1 mouse cellular context compared by ENCODE assay signal in genomic region chr7:25658657-25659472, GRCm38 (mm10).
TF ChIP-seq lines count a peak whose summit lies in the region.

Gene Bckdha (minus strand): TSS chr7:25658981.
Gene Exosc5 (plus strand): TSS chr7:25659164.

TF ChIP-seq in MEL, 35 proteins besides CTCF, POLR2A, EP300 and RAD21 (continued from another document):
- no peak; the same call in 1 of the 2 replicates for TF ChIP-seq KAT2A (conservative IDR thresholded peaks at IDR 0.05; ENCODE audit: low read depth, low read length)
- no peak for TF ChIP-seq BHLHE40 (IDR thresholded peaks at IDR 0.05; ENCODE audit: borderline replicate concordance, low read depth, low read length)
TF ChIP-seq in MEL: peak in this region for 12.
